Comparison of ENCODE assay signal across 13 mouse cellular contexts in genomic region chr19:56231430-56231829, GRCm38 (mm10). TPM values are rescaled to one million over a fixed set of nuclear protein-coding genes. Genes with fewer than 3 reads are reported as not detected.
DNase-seq lines count a peak whose midpoint lies in the region; ATAC-seq lines count a peak whose summit lies in the region.
"Had no signal": no experiment of that assay in that cellular context is flagged by ENCODE, and none has a peak within 500 bp of the region (broad histone marks: within the 10 kb centered on the region; RNA-seq: fewer than 3 reads in every experiment).

No protein-coding gene starts in this region.

- 73% methylated on average over 8 of the region's 8 CpGs for WGBS in lung, embryonic 15.5 days
- WGBS in embryonic facial prominence, embryonic 11.5 days = 79% methylated on average over 8 of the region's 8 CpGs
- 47% methylated on average over 8 of the region's 8 CpGs for WGBS in hindbrain, embryonic 14.5 days

- no peaks in the 10 kb centered on the region for H3K36me3 ChIP-seq in lung, embryonic 15.5 days
- no peaks in the 10 kb centered on the region for H3K36me3 ChIP-seq in embryonic facial prominence, embryonic 11.5 days (replicated peaks; ENCODE audit: control insufficient read depth, insufficient read depth, low read depth, low read length)
- H3K36me3 ChIP-seq in hindbrain, embryonic 14.5 days (replicated peaks; ENCODE audit: control insufficient read depth, insufficient read depth) = no peaks in the 10 kb centered on the region
- H3K36me3 ChIP-seq: liver, embryonic 12.5 days had no signal

- no peaks in the 10 kb centered on the region for H3K9me3 ChIP-seq in lung, embryonic 15.5 days
- H3K9me3 ChIP-seq in embryonic facial prominence, embryonic 11.5 days (replicated peaks; ENCODE audit: control insufficient read depth, low read length) = 0 out of 2 replicates have a peak, but pooled peaks cover 2% of the 10 kb centered on the region
- H3K9me3 ChIP-seq in hindbrain, embryonic 14.5 days (ENCODE audit: control insufficient read depth, low read length) = no peaks in the 10 kb centered on the region

- H3K9ac ChIP-seq in lung, embryonic 15.5 days = no peak overlapping the region
- no peak overlapping the region for H3K9ac ChIP-seq in embryonic facial prominence, embryonic 11.5 days (replicated peaks; ENCODE audit: low read length)
- no peak overlapping the region for H3K9ac ChIP-seq in hindbrain, embryonic 14.5 days
- H3K9ac ChIP-seq: liver, embryonic 12.5 days had no signal

- ATAC-seq in lung, embryonic 15.5 days (ENCODE audit: borderline replicate concordance, extremely low read depth, low FRiP score, low TSS enrichment) = no peak
- ATAC-seq in embryonic facial prominence, embryonic 11.5 days (replicated peaks; ENCODE audit: insufficient number of reproducible peaks, low FRiP score, low TSS enrichment, low read depth) = no peak
- ATAC-seq in hindbrain, embryonic 14.5 days (ENCODE audit: low FRiP score) = no peak
- ATAC-seq: intestine, postnatal 0 days; liver, embryonic 12.5 days; Patski had no signal

- H3K4me2 ChIP-seq in lung, embryonic 15.5 days = peak overlapping the region; percentile 16; the same call in 1 of the 2 replicates
- H3K4me2 ChIP-seq in embryonic facial prominence, embryonic 11.5 days (ENCODE audit: low read depth, low read length) = no peak overlapping the region
- peak overlapping the region; percentile 30 for H3K4me2 ChIP-seq in hindbrain, embryonic 14.5 days (replicated peaks)
- H3K4me2 ChIP-seq: liver, embryonic 12.5 days had no signal

- peak overlapping the region; percentile 25; the same call in 1 of the 2 replicates for H3K27ac ChIP-seq in lung, embryonic 15.5 days
- 0 out of 2 replicates have a peak overlapping the region, but pooled peaks have one; percentile 22 for H3K27ac ChIP-seq in embryonic facial prominence, embryonic 11.5 days (replicated peaks; ENCODE audit: low read depth, low read length)
- no peak overlapping the region for H3K27ac ChIP-seq in hindbrain, embryonic 14.5 days
- H3K27ac ChIP-seq: left cerebral cortex, adult 2 months; liver, embryonic 12.5 days had no signal

- no peak overlapping the region for H3K4me3 ChIP-seq in lung, embryonic 15.5 days
- no peak overlapping the region for H3K4me3 ChIP-seq in embryonic facial prominence, embryonic 11.5 days (ENCODE audit: low read depth, low read length)
- no peak overlapping the region for H3K4me3 ChIP-seq in hindbrain, embryonic 14.5 days (replicated peaks; ENCODE audit: low read length)
- H3K4me3 ChIP-seq: left cerebral cortex, adult 2 months; liver, embryonic 12.5 days had no signal

- H3K4me1 ChIP-seq in lung, embryonic 15.5 days = peaks cover 31% of the 10 kb centered on the region
- H3K4me1 ChIP-seq in embryonic facial prominence, embryonic 11.5 days (ENCODE audit: control insufficient read depth, insufficient read depth, low read length) = peaks cover 3% of the 10 kb centered on the region; the same call in 1 of the 2 replicates
- H3K4me1 ChIP-seq in hindbrain, embryonic 14.5 days (replicated peaks; ENCODE audit: control insufficient read depth, insufficient read depth, low read length) = peaks cover 14% of the 10 kb centered on the region
- H3K4me1 ChIP-seq: liver, embryonic 12.5 days had no signal

- DNase-seq in lung, postnatal 10 days = no peak
- peak; percentile 15 for DNase-seq in ES-CJ7 (ENCODE audit: low read depth, low spot score)
- DNase-seq in embryonic facial prominence, embryonic 11.5 days (ENCODE audit: low spot score) = no peak
- DNase-seq in hindbrain, embryonic 14.5 days (ENCODE audit: low spot score) = no peak
- DNase-seq in embryo, embryonic 10.5 days (ENCODE audit: low spot score) = no peak
- no peak for DNase-seq in left cerebral cortex, adult 8-10 months (ENCODE audit: low spot score in 2 of 2)
- DNase-seq: gastrocnemius, postnatal 25 days had no signal

- H3K27me3 ChIP-seq in lung, embryonic 15.5 days = no peaks in the 10 kb centered on the region
- no peaks in the 10 kb centered on the region for H3K27me3 ChIP-seq in embryonic facial prominence, embryonic 11.5 days (ENCODE audit: control insufficient read depth, insufficient read depth, low read length)
- no peaks in the 10 kb centered on the region for H3K27me3 ChIP-seq in hindbrain, embryonic 14.5 days (ENCODE audit: control insufficient read depth, insufficient read depth, low read length)
- H3K27me3 ChIP-seq: liver, embryonic 12.5 days had no signal

RNA-seq across cellular contexts. Expression of gene Habp2, which starts 55.5 kb away (rescaled TPM):
- 3.6 and 3.8 TPM in 2 replicates for polyA plus RNA-seq in lung, embryonic 15.5 days (2015; fragmentation: Nextera tagmentation; extraction: Ambion mirVana)
- not detected in 2 replicates for polyA plus RNA-seq in embryonic facial prominence, embryonic 11.5 days (2014; fragmentation: Nextera tagmentation; extraction: Ambion mirVana)
- not detected in 2 replicates for polyA plus RNA-seq in hindbrain, embryonic 14.5 days (2014; fragmentation: Nextera tagmentation; extraction: Ambion mirVana)
- total RNA-seq in left cerebral cortex, adult 8-10 months (2022) = not detected
- total RNA-seq: gastrocnemius, postnatal 25 days; left cerebral cortex, adult 2 months had no signal
- polyA plus RNA-seq: testis, adult 2 months had no signal
